Mouse (Mus musculus): ENCODE data around the gene Cadps2. TPM values are rescaled to one million over a fixed set of nuclear protein-coding genes. Genes with fewer than 3 reads are reported as not detected.

Gene Cadps2
- total RNA-seq, 2 experiments from 2014 or later = 0.75 to 0.99 TPM

Other genes starting within 250 kb of the Cadps2 start
- gene Rnf133, start 189.1 kb downstream of the Cadps2 start, total RNA-seq (2015) = not detected in 2 replicates
- not detected in 2 replicates for gene Rnf133, start 189.1 kb downstream of the Cadps2 start, total RNA-seq (2017)
- gene Rnf148, start 184.3 kb downstream of the Cadps2 start, total RNA-seq (2015) = not detected in 2 replicates
- gene Rnf148, start 184.3 kb downstream of the Cadps2 start, total RNA-seq (2017) = not detected in 2 replicates
- gene Tas2r118, start 130.6 kb upstream of the Cadps2 start, total RNA-seq (2015) = not detected in 2 replicates
- not detected in 2 replicates for gene Tas2r118, start 130.6 kb upstream of the Cadps2 start, total RNA-seq (2017)